Mouse (Mus musculus) yolk sac, embryonic 10.5 days (tissue): Measurements from ENCODE around the gene Rpl24.
A peak's percentile ranks its signal among the peaks of the same experiment; 100 is the strongest.
"Not testable (repeated sequence)": the region's sequence is repeated elsewhere in the genome, so short reads cannot be mapped to it uniquely, and the experiment has no call there.

Source experiments
- DNase-seq: peaks from one replicate; pipeline ENCODE4 v3.0.0-alpha.2; 2017; ENCODE audit warnings: low spot score

Gene Rpl24

GRCm38 (mm10) chr16:55966212-55966871 is at the start of gene Rpl24:
Gene Rpl24, plus strand, starts transcription at chr16:55966275.
- DNase-seq = peak; percentile 93

GRCm38 (mm10) chr16:55922079-55922478 is 44.0 kb upstream of the Rpl24 start:
- no peak for DNase-seq

- DNase-seq = no peak
Observed at GRCm38 (mm10) chr16:55924010-55924409, 42.1 kb upstream of the Rpl24 start.

GRCm38 (mm10) chr16:55933681-55934343 is 32.3 kb upstream of the Rpl24 start:
- DNase-seq = no peak

GRCm38 (mm10) chr16:55934453-55935037 is 31.5 kb upstream of the Rpl24 start, which contains the start of gene Cep97:
Gene Cep97, minus strand, starts transcription at chr16:55934855.
- DNase-seq = peak; percentile 95

GRCm38 (mm10) chr16:55938761-55939160 is 27.3 kb upstream of the Rpl24 start:
- DNase-seq = no peak

GRCm38 (mm10) chr16:55939703-55940102 is 26.4 kb upstream of the Rpl24 start:
- peak; percentile 11 for DNase-seq

- no peak for DNase-seq
Observed at GRCm38 (mm10) chr16:55940781-55941180, 25.3 kb upstream of the Rpl24 start.

GRCm38 (mm10) chr16:55947266-55947665 is 18.8 kb upstream of the Rpl24 start:
- no peak for DNase-seq

- not testable (repeated sequence) for DNase-seq
Observed at GRCm38 (mm10) chr16:55947876-55948410, 18.1 kb upstream of the Rpl24 start.

GRCm38 (mm10) chr16:55948963-55949362 is 17.1 kb upstream of the Rpl24 start:
- no peak for DNase-seq

GRCm38 (mm10) chr16:55950462-55950861 is 15.6 kb upstream of the Rpl24 start:
- no peak for DNase-seq

GRCm38 (mm10) chr16:55950946-55951678 is 15.0 kb upstream of the Rpl24 start:
- DNase-seq = peak; percentile 59

- no peak for DNase-seq
Observed at GRCm38 (mm10) chr16:55951679-55952327, 14.3 kb upstream of the Rpl24 start.

GRCm38 (mm10) chr16:55952771-55953170 is 13.3 kb upstream of the Rpl24 start:
- DNase-seq = no peak

- not testable (repeated sequence) for DNase-seq
Observed at GRCm38 (mm10) chr16:55954196-55954595, 11.9 kb upstream of the Rpl24 start.

GRCm38 (mm10) chr16:55963068-55963467 is 3.0 kb upstream of the Rpl24 start:
- not testable (repeated sequence) for DNase-seq

- DNase-seq = no peak
Observed at GRCm38 (mm10) chr16:55964126-55964949, 1.7 kb upstream of the Rpl24 start.

- DNase-seq = no peak
Observed at GRCm38 (mm10) chr16:55967221-55967620, 1.1 kb downstream of the Rpl24 start.

- DNase-seq = no peak
Observed at GRCm38 (mm10) chr16:55969147-55969546, 3.1 kb downstream of the Rpl24 start.

GRCm38 (mm10) chr16:55970416-55970815 is 4.3 kb downstream of the Rpl24 start:
- no peak for DNase-seq
